Mouse (Mus musculus) frontal cortex, adult (tissue): ENCODE data around the gene Ksr2.

ENCODE experiments used
- ATAC-seq: cut with Nextera tagmentation; 2 replicates; pipeline ENCODE4 v1.9.2; 2017; ENCODE audit warnings: mild to moderate bottlenecking, moderate library complexity, mixed read lengths; ENCODE audit not compliant: low TSS enrichment

The Ksr2 gene

GRCm38 (mm10) chr5:117522471-117522870 lies 108.7 kb downstream of the Ksr2 start:
- no peak for ATAC-seq

DNA sequence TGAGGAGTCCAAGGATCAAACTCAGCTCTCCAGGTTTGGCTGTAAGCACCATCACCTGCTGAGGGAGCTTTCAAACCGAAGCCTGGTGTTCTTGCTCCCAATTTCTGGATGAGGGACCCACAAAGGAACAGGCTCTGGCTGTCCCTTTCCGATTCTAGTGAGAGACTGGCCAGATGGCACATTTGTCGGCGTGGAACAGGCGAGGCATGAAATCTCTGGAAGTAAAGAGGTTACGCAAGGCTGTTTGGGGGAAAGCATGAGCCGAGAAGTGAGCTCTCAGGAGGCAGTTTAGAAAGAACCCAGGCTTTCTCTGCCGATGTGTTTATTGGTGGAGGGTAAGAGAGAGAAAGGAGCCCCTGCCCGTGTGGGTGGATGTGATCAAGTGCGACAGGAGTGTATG lies 109.2 kb downstream of the Ksr2 start:
- ATAC-seq: peak; percentile 80

- no peak for ATAC-seq
These were observed 117.2 kb downstream of the Ksr2 start for GRCm38 (mm10) chr5:117530991-117531390.

DNA sequence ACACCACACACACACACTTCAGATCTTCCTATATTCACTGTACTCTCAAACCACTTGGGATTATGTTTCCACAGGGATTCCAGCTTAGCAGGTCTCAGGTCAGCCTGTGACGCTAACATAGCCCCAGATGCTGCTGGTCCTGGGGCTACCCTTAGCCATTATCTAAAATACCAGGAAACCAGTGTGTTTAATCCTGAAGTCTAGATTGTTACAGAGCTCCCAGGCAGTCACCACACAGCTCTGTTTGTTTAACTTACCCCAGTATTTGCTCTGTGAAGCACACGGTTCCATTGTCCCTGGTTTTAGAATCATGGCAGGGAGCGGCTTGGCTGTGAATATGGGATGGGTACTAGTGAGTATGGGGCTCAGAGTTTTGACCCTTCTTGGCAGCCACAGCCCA lies 125.4 kb downstream of the Ksr2 start:
- no peak for ATAC-seq

- ATAC-seq: no peak
These were observed 127.9 kb downstream of the Ksr2 start for GRCm38 (mm10) chr5:117541654-117542053.

DNA sequence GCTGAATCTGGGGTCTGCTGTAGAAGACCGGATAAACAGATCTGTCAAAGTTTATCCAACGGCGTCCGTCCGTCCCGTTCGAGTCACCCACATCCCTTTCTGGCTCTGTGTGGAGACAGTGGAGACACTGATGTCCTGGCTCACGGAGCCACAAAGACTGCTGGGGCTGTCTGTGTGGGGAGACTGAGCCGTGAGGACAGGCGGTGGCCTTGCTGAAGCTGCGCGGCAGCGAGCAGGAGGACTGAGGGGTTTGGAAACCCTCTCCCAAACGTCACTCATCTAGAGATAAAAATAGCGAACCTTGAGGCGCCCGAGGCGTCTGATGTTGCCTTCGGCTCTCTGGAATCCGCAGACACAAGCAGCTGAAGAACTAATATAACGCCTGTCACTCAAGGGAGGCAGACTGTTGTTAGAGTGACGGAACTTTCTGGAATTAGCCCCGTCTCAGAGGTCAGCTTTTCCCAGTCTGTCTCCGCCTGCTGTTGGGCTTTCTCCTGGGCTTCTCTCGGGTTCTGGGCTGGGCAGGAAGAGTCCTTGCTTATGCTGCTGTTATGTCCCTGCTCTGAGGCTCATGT lies 133.0 kb downstream of the Ksr2 start:
- no peak for ATAC-seq

- peak; percentile 89 for ATAC-seq
These were observed 137.2 kb downstream of the Ksr2 start for GRCm38 (mm10) chr5:117550992-117551391.

DNA sequence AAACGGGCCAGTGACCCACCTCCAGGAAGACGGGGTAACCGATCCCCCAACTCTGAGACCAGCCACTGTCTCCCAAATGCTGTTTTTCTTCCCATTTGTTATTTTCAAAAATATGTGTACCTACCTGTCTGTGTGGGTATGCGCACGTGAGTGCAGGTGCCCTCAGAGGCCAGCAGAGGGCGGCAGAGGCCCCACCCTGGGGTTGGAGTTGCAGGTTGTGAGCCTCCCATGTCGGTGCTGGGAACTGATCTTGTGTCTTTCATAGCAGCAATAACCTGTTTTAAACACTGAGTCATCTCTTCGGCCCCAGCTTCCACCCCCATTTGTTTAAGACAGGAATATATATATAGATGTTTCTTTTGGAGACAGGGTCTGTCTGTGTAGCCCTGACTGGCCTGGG lies 138.3 kb downstream of the Ksr2 start:
- no peak for ATAC-seq

GRCm38 (mm10) chr5:117554505-117554904 lies 140.7 kb downstream of the Ksr2 start:
- ATAC-seq: no peak

DNA sequence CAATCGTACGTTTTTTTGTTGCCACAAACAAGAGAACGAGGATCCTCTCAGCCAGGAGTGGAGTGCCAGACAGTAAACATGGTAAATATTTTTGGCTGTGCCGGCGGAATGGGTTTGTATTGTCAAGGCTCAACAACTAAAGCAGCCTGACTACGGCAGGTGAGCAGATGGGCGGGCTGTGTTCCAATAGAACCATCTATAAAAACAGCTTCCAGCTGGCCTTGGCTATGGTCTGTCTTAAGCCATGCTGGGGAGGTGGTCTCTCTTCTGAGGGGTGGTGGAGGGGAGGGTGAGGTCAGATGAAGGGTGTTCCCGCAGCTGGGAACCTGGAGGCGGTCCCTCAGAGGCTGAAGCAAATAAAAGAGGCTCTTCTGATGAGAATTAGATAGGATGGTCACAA lies 142.8 kb downstream of the Ksr2 start:
- no peak for ATAC-seq

DNA sequence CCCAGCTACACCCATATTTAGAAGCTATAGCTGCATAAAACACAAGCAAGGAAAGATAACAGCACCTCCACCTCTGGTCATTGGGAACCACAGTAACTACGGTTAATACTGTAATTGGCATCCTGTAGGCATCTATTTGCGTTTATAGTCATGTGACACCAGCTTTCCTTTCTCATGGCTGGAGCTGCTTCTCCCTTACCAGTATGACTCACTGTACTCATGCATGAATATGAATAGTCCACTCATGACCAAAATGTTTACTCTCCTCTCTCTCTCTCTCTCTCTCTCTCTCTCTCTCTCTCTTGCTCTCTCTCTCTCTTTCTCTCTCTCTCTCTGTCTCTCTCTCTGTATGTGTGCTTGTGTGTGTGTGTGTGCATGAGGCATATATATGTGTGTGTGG lies 147.3 kb downstream of the Ksr2 start:
- ATAC-seq: peak; percentile 59; the same call in 1 of the 2 replicates

GRCm38 (mm10) chr5:117566051-117566665 lies 152.4 kb downstream of the Ksr2 start:
- peak; percentile 50; the same call in 1 of the 2 replicates for ATAC-seq

- no peak for ATAC-seq
These were observed 155.5 kb downstream of the Ksr2 start for GRCm38 (mm10) chr5:117569190-117569795.

DNA sequence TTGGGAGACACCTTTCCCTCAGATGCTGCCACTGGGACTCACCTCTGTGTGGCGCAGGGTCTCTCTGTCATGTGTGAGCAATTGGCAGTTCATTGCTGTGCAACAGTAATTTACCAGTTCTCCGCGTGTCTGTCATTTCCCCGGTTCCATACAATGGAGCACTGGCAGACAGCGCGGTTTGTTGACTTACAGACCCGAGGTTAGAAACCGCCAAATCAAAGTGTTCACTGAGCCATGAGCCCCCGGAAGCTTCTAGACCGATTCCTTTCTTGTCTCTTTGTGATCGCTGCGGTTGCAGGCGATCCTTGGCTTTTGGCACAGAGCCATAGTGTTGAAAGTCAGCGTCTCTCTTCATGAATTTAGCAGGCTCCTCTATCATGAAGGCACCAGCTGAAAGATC lies 158.6 kb downstream of the Ksr2 start:
- ATAC-seq: no peak

DNA sequence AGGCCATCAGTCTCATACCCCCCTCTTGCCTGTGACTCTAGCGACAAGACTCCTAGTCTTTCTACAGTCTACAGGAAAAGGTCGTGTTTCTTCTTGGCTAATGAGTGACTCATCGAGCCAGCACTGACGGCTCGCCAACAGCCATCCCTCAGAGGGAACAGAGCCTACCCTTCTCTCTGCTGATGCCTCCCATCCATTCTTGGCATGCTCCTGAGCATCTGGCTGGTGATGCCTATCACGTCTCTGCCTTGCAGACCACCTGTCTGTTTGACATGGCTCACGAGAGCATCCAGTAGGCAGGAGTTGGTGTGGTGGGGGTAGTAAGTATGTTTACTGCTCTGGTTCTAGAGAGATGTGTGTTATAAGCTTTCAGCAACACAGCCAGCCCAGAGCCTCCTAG lies 161.1 kb downstream of the Ksr2 start:
- ATAC-seq: peak; percentile 83

- peak; percentile 77 for ATAC-seq
These were observed 163.8 kb downstream of the Ksr2 start for GRCm38 (mm10) chr5:117577598-117577997.

GRCm38 (mm10) chr5:117581711-117582110 lies 167.9 kb downstream of the Ksr2 start:
- no peak for ATAC-seq

- ATAC-seq: no peak
These were observed 170.6 kb downstream of the Ksr2 start for GRCm38 (mm10) chr5:117584428-117584827.

GRCm38 (mm10) chr5:117589266-117589665 lies 175.5 kb downstream of the Ksr2 start:
- ATAC-seq: peak; percentile 67; the same call in 1 of the 2 replicates

- ATAC-seq: no peak
These were observed 179.5 kb downstream of the Ksr2 start for GRCm38 (mm10) chr5:117593273-117593672.

DNA sequence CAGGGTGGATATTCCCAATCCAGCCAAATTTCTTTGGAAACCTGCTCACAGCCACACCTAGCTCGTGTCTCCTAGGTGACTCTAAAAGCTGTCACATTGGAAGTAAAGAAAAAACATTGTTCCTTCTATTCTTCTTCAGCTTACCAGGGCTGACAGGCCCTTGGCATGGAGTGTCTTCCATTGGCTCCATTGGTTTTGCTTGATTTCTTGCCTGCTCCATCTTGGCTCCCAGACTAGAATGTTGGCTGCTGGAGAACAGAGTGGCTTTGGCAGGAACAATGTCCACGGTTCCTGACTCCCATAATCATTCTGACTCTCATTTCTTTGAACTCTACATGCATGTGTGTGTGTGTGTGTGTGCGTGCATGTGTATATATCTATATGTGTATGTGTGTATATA lies 183.0 kb downstream of the Ksr2 start:
- no peak for ATAC-seq

DNA sequence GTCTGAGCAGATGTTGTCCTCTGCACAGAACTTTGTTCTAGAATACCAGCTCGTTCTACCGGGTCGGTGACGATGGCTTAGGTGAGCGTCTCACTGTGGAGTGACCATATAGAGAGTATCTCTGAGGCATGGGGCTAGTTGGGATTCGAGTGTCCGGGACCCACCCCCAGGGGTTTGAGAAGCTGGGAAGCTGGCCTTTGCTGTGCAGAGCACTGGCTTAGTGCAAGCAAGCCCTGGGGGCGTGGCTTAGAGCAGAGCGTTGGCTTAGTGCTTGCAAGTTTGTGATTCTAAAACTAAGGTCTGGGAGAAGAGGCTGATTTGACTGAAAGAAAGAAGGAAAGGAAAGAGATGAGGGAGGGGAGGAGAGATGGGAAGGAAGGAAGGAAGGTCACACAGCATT lies 188.2 kb downstream of the Ksr2 start:
- ATAC-seq: no peak

- ATAC-seq: peak; percentile 44; the same call in 1 of the 2 replicates
These were observed 194.0 kb downstream of the Ksr2 start for GRCm38 (mm10) chr5:117607761-117608309.
